Mouse (Mus musculus) CD8-positive naive resting alpha-beta T cell, adult 2 months (primary cell): Measurements from ENCODE around the gene Mgat5.

Experiments used
- DNase-seq, 2 experiments: peaks; one replicate each; pipeline ENCODE4 v3.0.0; 2022; ENCODE audit warnings: low read depth in 2 of 2, low spot score in 2 of 2

The Mgat5 gene

DNA sequence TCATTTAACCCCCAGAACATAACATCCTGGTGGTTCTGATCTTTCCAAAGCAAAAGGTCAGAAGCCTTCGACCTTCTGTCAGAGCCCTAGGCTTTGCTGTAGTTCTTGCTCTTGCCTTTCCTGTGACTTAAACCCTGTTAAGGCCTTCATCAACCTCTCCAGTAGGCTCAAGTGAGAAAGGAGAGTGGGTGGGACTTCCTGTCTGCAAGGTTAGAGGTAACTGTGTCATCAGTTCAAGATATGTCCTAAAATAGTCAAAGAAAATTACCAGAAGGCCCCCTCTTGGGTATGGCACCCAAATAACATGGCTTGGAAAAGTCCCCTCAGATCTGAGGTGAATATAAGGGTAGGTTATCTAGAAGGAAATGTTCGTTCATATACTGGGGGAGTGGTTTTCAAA is 99.5 kb downstream of the Mgat5 start:
- DNase-seq = no peak

DNA sequence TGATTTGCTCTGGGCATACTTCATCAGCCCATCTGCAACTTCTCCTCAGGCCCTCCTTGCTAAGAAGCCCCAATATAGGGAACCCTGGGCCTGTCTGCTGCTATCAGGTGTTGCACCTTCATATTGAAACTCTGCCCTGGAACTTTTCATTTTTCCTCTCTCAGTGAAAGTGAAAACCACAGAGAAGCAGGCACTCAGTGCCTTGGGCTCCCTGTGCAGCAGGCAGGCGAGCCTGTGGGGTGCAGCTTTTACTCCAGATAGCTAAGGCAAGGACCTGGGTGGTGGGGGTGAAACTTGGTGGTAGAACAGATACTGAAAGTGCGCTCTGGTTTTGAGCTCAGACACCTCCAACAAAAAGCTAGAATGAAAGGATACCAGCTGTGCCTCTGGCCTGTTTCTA is 100.8 kb downstream of the Mgat5 start:
- DNase-seq = no peak

DNA sequence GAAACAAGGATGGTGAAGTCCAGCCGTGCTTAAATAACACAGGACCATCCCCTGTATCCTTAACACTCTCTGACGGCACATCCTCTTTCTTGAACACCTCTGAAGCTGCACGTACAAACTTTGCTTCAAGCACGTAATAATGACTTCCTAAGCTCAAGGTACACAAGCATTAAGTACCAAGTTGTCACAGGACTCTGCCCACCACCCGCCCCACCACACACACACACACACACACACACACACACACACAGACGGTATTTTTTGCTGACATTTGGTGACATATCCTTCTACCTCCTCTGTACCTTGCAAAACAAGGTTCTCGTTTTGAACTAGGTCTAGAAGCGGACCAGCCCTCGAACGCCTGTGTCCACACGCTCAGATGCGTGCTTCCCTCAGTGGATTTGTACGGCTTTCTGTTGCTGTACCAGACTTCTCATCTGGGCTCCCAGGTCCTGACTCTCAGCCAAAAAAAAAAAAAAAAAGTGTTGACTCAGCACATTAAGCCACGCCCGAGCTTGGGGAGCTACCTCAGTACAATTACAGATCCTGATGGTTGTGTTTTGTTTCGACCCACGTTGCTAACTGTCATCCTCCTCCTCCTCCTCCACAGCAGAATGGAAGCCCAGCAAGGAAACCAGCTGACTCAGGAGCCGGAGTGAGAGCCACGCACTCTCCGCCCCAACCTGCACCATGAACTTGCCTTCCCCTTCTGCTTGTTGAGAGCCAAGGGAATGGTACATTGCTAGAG is 101.4 kb downstream of the Mgat5 start:
- peak; percentile 28 to 39 for DNase-seq

DNA sequence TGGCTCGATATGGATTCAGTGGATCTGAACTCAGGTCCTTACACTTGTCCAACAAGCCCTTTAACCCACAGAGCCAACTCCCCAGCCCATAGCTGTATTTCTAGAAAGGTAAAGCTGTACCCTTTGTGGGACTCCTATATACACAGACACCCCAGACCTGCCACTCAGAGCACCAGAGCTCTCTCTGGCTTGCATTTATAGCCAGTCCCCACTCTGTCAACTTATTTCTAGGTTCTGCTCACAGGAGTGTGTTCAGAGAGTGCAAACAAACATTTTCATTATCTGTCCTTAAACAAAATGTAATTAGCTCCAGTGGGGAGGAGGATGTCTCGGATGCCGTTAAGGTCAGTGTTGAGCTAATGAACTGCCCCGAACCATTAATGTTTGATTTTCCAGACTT is 102.5 kb downstream of the Mgat5 start:
- no peak for DNase-seq

DNA sequence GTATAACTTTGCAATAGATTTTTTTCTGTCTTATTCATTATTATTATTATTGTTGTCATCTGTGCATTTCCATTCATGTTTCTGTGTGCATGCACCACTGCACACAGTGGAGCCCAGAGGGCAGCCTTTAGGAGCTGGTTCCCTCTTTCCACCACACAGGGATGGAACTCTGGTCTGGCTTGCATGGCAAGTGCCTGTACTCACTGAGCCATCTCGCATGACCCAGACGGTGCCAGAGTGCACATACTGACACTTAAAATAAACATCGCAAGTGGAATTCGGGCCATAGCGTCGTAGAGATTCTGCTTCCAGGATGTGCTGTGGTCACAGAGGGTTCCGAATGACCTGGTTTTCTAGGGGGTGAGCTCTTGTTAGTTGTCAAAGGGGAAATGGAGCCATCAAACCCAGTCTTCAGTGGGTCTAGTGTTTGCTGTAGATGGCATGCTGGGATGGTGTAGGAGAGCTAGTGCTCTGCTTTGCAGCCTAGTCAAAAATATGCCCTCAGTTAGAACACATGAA is 103.5 kb downstream of the Mgat5 start:
- DNase-seq = no peak

DNA sequence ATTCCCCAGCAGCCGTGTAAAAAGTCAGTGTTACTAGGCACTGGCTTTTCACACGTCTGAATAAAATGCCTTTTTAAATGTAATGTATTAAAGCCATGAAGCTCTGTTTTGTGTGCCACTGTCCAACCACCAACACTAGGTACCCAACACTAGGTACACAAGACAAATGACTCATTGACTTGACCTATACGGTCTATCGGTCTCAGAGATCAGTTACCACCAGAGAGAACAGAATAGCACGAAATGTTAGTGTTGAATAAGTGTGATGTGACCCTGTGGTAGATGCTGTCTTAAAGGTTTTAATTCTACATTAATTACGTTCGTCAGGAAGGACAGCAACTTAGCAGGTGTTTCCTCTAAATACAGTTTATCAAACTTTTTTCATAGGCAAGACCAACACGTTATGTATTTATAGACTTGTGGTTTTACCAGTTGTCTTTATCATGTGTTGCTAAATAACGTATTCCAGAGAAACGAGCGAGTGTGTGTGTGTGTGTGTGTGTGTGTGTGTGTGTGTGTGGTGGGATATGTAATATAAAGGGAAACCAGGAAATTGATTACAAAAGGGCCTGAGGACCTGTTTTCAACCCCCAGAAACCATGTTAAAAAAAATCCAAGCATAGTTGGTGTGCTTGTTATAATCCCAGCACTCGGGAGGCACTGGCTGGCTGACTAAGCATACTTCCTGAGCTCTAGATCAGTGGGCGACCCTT is 104.3 kb downstream of the Mgat5 start:
- DNase-seq = no peak

DNA sequence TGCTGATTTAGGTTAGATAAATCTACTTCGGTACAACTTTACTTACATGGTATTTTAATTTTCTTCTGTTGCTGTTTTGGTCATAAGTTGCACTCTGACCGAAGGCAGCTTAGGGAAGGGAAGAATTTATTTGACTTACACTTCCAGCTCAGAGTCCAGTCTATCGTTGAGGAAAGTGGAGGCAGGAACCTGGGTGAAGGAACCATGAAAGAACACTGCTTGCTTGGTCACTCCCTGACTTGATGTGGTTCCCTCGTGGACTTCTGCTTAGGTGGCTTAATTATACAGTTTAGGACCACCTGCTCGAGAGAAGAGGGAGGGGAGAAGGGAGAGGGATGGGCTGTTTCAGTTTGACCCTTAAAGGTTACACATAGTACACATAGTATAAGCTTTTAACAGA is 105.2 kb downstream of the Mgat5 start:
- no peak for DNase-seq

DNA sequence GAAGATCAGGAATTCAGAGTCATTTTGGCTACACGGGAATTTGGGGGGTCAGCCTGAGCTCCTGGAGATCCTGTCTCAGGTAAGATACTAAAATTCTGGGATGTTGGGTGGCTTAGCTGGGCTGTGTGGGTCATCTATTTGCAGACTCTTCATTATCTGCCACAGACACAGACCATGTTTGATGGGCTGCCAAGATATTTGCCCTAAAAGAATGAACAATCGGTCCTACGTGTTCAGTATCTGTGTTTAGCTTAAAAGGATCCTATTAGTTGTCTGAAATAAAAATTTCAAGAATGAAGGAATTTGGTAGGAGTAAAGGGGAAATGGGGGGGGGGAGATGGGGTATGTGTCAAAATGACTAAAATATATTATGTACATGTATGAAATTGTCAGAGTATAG is 105.9 kb downstream of the Mgat5 start:
- DNase-seq = no peak

DNA sequence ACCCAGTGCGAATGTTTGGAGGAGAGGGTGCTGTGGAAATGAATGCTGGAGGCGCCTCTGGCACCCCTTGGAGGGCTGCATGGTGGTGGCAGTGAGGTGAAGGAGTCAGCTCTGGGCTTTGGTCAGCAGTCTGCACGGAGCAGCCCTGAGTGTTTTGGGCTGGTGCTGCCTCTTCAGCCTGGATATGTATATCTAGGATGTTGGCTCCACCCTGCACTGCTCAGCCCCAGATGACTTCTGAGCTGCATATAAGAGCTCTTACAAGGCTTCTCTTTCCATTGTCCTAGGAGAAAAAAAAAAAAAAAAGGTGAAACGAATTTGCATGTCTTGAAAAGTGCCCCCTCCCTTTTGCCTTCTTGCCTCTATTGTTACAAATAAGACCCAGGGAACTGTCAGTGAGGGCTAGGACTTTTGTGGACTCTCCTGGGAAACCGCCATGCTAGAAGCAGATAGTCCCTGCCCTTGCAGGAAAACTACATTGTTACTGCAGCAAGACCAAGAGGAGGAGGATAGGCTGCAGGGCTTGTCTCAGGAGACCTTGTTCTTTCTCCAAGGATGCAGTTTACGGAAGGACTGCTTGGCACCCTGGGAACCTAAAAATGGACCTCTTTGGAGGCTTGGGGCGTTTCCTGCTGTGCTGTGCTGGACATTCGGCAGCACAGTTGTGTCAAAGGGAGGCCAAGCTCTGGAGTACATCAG is 109.0 kb downstream of the Mgat5 start:
- no peak for DNase-seq

DNA sequence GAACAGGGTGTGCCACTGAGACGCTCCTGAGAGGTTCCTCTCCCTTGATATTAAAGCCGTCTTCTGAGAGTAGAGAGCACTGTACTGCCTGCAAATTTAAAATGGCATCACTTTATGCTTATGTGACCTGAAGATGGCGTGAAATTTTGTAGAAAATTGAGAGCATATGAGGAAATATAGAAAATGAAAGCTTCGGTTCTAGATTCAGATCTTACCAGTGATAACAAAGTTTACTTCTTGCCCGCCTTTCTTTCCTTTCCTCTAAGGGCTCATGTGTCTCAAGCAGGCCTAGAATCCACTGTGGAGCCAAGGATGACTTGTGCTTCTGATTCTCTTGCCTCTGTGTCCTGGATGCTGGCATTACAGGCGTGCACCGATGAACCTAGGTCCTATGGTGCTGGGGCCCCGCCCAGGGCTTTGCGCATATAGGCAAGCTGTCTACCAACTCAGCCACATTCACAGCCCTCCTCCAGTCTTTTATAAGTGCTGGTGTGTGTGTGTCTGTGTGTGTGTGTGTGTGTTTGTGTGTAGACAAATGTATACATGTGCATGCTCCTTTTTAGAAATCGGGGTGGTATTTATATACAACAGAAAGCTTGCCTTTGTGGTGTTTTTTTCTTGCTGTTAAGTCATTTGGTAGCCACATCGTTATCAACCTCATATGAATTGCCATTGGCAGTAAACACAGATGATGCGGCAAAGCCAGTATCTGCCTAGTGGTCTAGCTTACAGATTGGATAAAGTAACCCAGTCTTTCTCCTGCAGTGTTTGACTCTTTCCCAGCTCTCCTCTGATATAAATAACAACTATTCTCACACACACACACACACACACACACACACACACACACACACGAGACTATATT is 111.2 kb downstream of the Mgat5 start:
- no peak for DNase-seq

DNA sequence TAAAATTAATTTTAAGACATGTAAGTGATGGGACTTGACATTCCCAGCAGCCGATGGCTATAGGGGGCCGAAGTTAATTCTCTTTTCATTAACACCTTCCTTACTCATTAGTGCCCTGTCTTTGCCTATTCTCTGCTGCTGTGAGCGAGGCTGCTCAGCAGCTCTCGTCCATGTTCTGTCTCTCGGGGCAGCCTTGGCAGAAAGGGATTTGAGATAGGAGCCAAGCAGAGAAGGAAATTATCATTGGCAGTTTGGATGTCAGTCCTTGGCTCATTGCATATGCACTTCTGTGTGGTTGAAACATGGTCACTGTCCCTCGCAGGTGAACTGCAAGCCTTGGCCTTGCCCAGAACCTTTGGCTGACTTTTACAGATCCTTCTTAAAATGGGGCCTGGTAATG is 111.8 kb downstream of the Mgat5 start:
- DNase-seq = no peak

DNA sequence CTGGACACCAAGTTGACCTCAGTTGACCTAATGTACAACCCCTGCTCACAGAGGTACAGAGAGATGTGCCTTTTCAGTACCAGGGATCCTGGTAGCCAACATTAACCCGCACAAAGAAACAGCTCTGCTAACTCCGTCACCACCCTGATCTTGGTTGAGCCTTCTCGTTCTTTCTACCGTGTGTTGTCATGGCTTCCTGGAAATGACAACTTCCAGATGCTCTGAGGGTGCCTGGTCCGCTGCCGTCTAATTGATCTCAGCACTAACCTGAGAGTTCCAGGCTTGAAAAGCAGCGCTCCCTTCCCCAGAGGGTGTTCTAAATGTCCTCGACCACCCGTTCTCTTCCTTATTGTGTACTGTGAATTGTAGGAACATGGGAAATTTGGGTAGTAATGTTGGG is 112.7 kb downstream of the Mgat5 start:
- DNase-seq = no peak

DNA sequence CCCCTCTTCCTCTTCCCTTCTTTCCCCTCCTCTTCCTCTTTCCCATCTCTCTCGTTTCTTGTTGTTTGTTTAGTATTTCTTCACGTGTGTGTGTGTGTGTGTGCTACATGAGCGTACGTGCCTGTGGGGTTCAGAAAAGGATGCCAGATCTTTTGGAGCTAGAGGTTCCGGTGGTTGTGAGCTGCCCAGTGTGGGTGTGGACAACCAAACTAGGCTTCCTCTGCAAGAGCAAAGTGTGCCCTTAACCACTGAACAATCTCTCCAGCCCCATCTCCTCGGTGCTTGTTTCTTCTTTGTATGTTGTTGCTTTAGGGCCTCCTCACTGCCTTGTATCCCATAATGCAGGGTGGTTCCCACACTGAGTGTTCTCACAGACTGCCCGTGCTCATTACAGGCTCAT is 113.7 kb downstream of the Mgat5 start:
- no peak for DNase-seq

DNA sequence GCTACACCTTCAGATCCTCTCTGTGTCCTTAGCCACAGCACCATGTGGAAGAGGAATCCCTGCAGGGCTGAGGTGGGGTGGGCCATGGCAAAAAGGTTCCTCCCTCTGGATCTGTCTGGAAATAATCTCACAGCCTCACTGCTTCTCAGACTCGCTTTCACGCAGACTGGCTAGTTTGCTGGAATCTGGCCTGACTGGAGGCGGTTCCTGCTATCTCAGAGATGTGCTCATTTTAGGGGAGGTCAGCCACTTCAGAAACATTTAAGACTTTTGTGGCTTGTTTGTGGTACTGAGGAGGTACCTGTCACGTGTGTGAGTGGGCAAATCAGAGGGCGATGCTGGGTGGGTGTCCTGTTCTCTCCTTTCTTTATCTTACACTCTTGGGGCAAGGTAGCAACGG is 115.0 kb downstream of the Mgat5 start:
- no peak for DNase-seq

DNA sequence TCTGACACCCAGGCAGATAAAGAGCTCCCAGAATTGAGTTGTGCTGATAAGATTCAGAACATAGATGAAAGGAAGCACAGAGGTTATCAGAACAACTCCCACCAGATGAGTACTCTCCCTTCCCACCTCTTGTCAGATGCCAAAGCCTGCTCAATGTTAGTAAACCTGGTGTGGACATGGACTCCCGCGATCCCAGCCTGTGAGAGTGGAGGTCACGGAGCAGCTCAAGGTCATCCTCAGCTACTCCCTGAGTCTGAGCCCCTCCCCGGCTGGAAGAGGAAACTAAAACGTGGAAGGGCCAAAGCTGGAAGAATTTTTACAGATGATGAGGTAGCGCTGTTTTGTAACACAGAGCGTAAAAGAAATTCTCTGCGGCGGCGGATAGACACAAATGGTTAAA is 116.1 kb downstream of the Mgat5 start:
- DNase-seq = no peak

DNA sequence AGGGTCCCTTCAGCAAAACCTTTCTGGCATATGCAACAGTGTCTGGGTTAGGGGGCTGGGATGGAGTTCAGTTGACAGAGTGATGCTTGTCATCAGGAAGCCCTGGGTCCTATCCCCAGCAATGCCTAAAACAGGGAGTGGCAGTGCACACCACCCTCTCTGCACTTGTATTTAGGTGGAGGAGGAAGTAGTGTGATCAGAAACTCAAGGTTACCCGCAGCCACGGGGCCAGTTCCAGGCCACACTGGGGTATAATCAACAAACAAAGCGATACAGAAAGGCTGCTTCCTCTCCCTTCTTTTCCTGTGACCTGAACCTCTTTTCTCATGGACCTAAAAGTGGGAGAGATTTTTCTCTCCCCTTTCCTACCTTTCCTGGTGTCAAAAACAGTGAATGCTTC is 116.8 kb downstream of the Mgat5 start:
- DNase-seq = no peak

DNA sequence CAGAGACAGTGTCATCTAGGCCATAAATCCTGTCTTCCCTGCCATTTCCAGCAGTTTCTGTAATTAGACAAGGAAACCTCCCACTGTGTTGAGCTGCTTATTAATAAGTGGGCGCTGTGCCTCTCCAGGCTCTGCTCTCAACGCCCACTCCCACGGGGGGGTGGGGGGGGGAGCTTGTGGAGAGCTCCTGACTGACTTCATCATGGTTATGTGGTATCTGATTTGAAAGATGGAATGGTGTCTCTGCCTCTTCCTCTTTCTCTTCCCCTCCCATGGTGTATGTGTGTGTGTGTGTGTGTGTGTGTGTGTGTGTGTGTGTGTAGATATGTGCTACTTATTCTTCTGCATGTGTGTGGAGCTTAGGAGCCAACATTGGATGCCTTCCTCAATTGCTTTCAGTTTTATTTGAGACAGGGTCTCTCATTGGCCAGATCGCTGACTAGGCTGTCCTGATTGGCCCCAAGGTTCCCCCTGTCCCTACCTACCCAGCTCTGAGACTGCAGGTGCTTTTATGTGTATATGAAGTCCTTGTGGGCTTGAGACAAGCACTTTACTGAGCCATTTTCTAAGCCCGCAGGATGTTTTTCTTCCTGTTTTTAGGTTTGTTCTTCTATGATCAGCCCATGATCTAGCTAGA is 117.5 kb downstream of the Mgat5 start:
- peak; percentile 33 to 34 for DNase-seq

DNA sequence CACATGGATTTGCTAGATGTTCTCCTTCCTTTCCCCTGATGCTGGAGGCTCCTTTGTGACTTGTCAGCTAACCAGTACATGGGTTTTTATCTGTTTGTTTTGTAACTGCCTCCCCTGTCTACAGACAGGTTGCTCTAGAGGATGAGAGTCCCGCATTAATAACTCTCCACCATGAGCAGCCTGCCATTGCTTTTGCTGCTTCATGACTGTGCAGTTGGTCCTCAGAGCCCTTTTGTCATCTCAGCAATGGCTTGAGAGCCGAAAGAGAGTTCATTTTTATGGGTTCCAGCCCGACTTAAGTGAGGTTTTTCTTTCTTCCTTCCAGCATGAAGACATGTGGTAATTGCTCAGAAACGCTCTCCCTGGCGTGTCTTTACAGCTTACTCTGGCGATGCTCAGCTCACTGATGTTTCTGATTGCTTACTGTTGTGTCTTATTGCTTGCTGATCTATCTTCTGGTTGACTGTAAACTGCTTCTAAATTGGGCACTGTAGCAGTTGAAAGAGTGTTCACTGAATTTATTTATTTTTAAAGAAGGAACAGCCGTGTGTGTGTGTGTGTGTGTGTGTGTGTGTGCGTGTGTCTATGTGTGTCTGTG is 120.9 kb downstream of the Mgat5 start:
- DNase-seq = no peak

DNA sequence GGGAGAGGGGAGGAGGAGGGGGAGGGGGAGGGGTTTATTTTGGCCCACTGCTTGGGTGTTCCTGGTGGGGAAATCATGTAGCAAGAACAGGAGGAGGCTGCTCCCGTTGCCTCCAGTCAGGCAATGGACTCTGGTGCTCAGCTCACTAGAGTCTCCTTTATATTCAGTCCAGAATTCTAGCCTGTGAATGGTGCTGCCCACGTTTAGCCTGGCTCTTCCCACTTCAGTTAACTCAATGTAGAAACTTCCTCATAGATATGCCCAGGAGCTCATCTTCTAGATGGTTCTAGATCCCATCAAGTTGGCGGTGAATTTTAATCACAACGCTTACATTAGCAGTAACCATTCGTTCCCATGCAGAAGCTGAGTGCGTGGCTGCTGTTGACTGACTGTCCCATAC is 123.0 kb downstream of the Mgat5 start:
- DNase-seq = no peak

DNA sequence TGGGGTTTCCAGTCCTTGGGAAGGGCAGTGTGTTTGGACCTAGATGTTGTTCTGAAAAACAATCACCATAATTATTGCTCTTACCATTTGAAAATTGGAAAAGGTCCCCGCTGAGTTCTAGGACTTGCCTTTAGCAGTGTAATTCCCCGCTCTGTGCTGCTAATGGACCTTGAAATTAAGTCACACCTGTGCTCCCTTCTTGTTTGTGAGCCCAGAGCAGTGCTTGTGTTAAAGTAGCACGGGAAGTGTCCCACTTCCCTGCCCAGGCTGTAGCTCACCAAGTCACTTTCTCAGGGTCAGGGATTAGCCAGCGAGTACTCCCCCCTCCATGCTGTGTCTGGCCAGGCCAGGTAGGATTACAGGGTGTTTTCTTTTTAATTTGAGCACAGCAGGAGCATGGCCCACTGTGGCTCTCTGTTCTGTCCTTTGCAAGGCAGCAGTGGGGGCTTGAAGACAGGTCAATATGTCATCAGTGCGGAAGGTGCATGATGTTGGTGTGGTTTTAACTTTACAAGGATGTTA is 123.6 kb downstream of the Mgat5 start:
- no peak for DNase-seq
